Mouse (Mus musculus) hindbrain, embryonic 11.5 days (tissue): ENCODE measurements around the gene Rnf141. TPM values are rescaled to one million over a fixed set of nuclear protein-coding genes. Genes with fewer than 3 reads are reported as not detected.

Experiments
- ATAC-seq: fragments of 200-750 bp; cut with Nextera tagmentation; 2 replicates; pipeline ENCODE4 v1.8.0; 2017; ENCODE audit warnings: mild to moderate bottlenecking, moderate TSS enrichment, moderate library complexity; ENCODE audit not compliant: low FRiP score
- DNase-seq: peaks from one replicate; pipeline ENCODE4 v3.0.0-alpha.2; 2015; ENCODE audit warnings: low spot score
- H3K27ac ChIP-seq: fragments of 300-500 bp; sonication (generic); 2 replicates; pipeline ENCODE4 v1.5.1; 2014; ENCODE audit warnings: mild to moderate bottlenecking, low read depth, low read length
- H3K27me3 ChIP-seq: fragments of 300-500 bp; sonication (generic); 2 replicates; pipeline ENCODE4 v1.6.1; 2014; ENCODE audit warnings: mild to moderate bottlenecking, low read length, moderate library complexity, mixed read lengths; ENCODE audit not compliant: control insufficient read depth, insufficient read depth
- H3K36me3 ChIP-seq: fragments of 300-500 bp; sonication (generic); 2 replicates; pipeline ENCODE4 v1.6.1; 2014; ENCODE audit warnings: mild to moderate bottlenecking, low read length, moderate library complexity, mixed read lengths; ENCODE audit not compliant: control insufficient read depth, insufficient read depth
- H3K4me1 ChIP-seq: fragments of 300-500 bp; sonication (generic); replicated peaks from 2 replicates; pipeline ENCODE4 v1.6.1; 2014; ENCODE audit warnings: low read length, mixed read lengths; ENCODE audit not compliant: control insufficient read depth, insufficient read depth
- H3K4me2 ChIP-seq: fragments of 300-500 bp; sonication (generic); replicated peaks from 2 replicates; pipeline ENCODE4 v1.6.1; 2014; ENCODE audit warnings: mild to moderate bottlenecking, low read depth, low read length
- H3K4me3 ChIP-seq: fragments of 300-500 bp; sonication (generic); 2 replicates; pipeline ENCODE4 v1.5.1; 2014; ENCODE audit warnings: low read depth, low read length
- H3K9ac ChIP-seq: fragments of 300-500 bp; sonication (generic); 2 replicates; pipeline ENCODE4 v1.6.1; 2014; ENCODE audit warnings: low read depth, low read length
- H3K9me3 ChIP-seq: fragments of 300-500 bp; sonication (generic); 2 replicates; pipeline ENCODE4 v1.6.1; 2016; ENCODE audit warnings: low read length; ENCODE audit not compliant: control insufficient read depth
- WGBS: fragments of 180-500 bp; shearing (Covaris S2); extraction: QIAGEN DNeasy Blood & Tissue Kit; methylation state at CpG from one replicate; pipeline ENCODE4 v1.1.7; 2014; 5-methylcytosine and 5-hydroxymethylcytosine counted together
- polyA plus RNA-seq: library from polyadenylated mRNA; unstranded; fragments of >200 nt; fragmentation: Nextera tagmentation; extraction: Ambion mirVana; gene quantifications from 2 replicates; pipeline ENCODE4 v1.2.1, GENCODE M21; 2014

Rnf141 gene
- polyA plus RNA-seq, 1 experiment from 2014 or later: 28.2 TPM

DNA sequence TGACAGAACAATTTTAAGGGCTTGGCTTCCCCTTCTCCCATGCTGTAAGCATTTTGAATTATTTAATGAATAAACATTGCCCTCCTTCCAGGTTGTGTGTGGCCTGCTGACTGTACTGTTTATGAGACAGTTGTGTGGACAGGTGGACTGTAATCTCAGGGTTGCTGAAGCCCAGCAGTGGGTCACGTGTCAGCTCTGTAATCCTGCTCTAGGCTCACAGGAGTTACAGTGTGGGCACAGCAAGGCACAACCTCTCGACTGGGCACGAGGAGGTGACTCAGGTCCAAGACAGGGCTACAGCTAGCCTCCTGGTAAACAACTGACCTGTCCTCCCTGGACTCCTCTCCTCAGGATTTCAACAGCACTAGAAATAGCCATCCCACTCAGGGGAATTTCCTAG lies 71.9 kb downstream of the Rnf141 start:
- H3K36me3 ChIP-seq: no peaks in the 10 kb centered on the region
- no peak overlapping the region for H3K27ac ChIP-seq
- H3K4me3 ChIP-seq: no peak overlapping the region
- DNase-seq: no peak
- no peak overlapping the region for H3K4me2 ChIP-seq
- WGBS: 84% methylated on average over 3 of the region's 3 CpGs
- peaks cover 13% of the 10 kb centered on the region for H3K27me3 ChIP-seq
- no peak overlapping the region for H3K9ac ChIP-seq
- no peak for ATAC-seq
- no peaks in the 10 kb centered on the region; the same call in 1 of the 2 replicates for H3K4me1 ChIP-seq
- no peaks in the 10 kb centered on the region for H3K9me3 ChIP-seq

DNA sequence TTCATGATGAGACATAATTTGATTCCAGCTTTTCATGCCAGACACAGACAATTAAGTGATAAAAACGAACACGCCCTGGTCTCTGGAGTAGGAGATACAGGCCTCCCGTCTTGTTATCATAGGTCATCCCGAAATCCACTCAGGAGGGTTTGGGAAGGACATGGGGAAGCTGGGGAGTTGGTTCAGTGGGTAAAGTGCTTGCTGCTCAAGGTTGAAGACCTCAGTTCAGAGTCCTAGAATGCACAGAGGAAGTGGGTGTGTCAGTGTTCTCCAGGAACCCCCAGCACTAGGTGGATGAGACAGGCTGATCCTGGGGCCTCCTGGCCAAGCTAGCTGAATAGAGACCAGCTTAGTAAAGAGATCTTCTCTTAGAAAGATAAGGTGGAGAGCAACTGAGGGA lies 73.3 kb downstream of the Rnf141 start:
- Histone ChIP-seq H3K27me3 (peaks cover 13% of the 10 kb centered on the region), H3K9ac (no peak overlapping the region), H3K4me1 (no peaks in the 10 kb centered on the region; the same call in 1 of the 2 replicates), H3K36me3 (no peaks in the 10 kb centered on the region), H3K4me3 (no peak overlapping the region), H3K9me3 (no peaks in the 10 kb centered on the region), H3K4me2 (no peak overlapping the region), H3K27ac (no peak overlapping the region)
- ATAC-seq (no peak), DNase-seq (no peak)
- 91% methylated on average over 4 of the region's 4 CpGs for WGBS

GRCm38 (mm10) chr7:110769094-110769493 lies 75.2 kb downstream of the Rnf141 start:
- peak overlapping the region; percentile 97 for H3K4me2 ChIP-seq
- H3K27ac ChIP-seq: no peak overlapping the region
- ATAC-seq: no peak; the same call in 1 of the 2 replicates
- H3K27me3 ChIP-seq: peaks cover 13% of the 10 kb centered on the region
- H3K9me3 ChIP-seq: no peaks in the 10 kb centered on the region
- no peak for DNase-seq
- H3K4me1 ChIP-seq: no peaks in the 10 kb centered on the region; the same call in 1 of the 2 replicates
- H3K9ac ChIP-seq: peak overlapping the region; percentile 62; the same call in 1 of the 2 replicates
- WGBS: 38% methylated on average over 4 of the region's 4 CpGs
- no peaks in the 10 kb centered on the region for H3K36me3 ChIP-seq
- peak overlapping the region; percentile 54 for H3K4me3 ChIP-seq

DNA sequence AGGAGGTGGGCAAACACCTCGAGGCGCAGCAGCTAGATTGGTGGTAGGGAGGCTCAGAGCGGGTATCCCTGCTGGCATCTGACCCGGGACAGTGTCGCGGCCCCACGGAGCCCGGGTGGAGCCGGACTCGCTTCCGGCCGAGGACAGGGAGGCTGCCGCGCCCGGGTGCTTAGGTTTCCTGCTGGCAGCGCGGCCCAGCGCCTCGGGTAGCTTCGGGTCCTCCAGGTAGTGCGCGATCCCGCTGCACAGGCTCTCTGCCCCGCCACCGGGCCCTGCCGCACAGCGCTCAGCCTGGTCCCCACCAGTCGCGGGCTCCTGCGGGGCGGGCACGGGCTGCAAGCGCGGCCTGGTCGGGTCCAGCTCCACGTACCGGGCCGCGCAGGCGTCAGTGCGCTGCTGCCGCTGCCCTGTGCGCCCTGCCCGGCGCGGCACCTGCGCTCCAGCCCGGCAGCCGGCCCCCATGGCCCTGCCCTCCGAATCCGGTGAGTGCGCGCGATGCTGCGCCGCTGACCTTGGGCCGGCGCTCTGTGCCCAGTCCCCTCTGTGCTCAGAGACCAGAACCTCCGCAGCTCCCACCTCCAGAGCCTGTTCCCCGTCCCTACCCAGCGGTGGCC lies 75.7 kb downstream of the Rnf141 start:
- Histone ChIP-seq H3K27me3 (peaks cover 13% of the 10 kb centered on the region), H3K36me3 (no peaks in the 10 kb centered on the region), H3K27ac (no peak overlapping the region), H3K4me2 (peak overlapping the region; percentile 97), H3K9ac (peak overlapping the region; percentile 62), H3K9me3 (no peaks in the 10 kb centered on the region), H3K4me1 (no peaks in the 10 kb centered on the region; the same call in 1 of the 2 replicates), H3K4me3 (peak overlapping the region; percentile 54)
- WGBS: under 1% methylated on average over 50 of the region's 61 CpGs
- ATAC-seq: peak; percentile 68
- DNase-seq: peak; percentile 54

DNA sequence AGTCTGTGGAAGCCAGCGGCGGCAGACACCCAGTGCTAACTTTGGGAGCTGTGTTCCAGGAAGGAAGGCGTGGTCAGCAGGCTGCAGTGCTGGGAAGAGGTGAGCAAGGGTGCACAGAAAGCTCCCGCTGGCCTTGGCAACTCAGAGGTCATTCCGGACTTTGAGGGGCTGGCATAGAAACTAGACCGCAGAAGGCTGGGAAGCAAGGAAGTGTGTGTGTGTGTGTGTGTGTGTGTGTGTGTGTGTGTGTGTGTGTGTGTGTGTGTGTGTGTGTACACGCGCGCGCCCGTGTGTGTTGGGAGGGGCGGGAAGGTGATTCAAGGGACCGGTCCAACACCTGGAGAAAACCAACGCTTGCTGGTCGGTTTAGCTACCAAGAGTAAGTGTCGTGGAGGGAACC lies 76.3 kb downstream of the Rnf141 start, which contains the start of gene Ampd3:
Ampd3 (plus strand) TSS at position 206 of the 400 bp plus-strand sequence.
- DNase-seq: no peak
- Histone ChIP-seq H3K9me3 (no peaks in the 10 kb centered on the region), H3K27me3 (peaks cover 13% of the 10 kb centered on the region), H3K4me2 (peak within 1 kb of the TSS; percentile 97), H3K9ac (peak within 1 kb of the TSS; percentile 62), H3K4me3 (peak within 1 kb of the TSS; percentile 54), H3K27ac (no peak within 1 kb of the TSS), H3K4me1 (no peaks in the 10 kb centered on the region; the same call in 1 of the 2 replicates), H3K36me3 (no peaks in the 10 kb centered on the region)
- ATAC-seq: no peak
- 16% methylated on average over 13 of the region's 16 CpGs for WGBS

DNA sequence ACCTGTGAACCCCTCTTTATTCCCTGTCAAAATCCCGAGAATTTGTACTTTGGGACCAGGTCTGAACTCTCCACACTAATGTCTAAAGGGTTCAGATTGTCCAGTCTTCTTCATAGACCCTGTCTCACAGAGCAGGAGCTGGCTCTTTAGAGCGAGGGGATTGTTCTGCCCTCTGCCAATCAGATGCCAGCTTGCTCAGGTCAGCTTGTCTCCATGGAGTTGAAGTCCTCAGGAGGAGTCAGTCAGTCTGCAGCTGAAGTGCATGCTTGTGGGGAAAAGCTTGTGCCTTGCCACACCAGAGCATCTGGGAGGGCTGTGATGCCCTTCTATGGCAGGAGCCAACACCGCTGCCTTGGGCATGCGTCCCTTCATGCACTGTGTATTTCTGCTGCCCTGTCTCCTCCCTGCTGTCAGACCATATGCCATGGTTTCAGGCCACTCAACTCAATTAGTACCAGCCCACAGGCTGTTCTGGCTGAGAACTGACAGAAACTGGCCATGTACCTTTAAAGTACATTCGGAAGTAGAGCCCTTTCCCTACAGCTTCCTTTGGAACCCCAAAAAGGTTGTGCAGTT lies 81.6 kb downstream of the Rnf141 start:
- WGBS: 76% methylated on average over 5 of the region's 5 CpGs
- no peaks in the 10 kb centered on the region for H3K4me1 ChIP-seq
- peaks cover 1% of the 10 kb centered on the region; the same call in 1 of the 2 replicates for H3K27me3 ChIP-seq
- no peak overlapping the region for H3K27ac ChIP-seq
- DNase-seq (no peak), ATAC-seq (no peak)
- no peaks in the 10 kb centered on the region for H3K9me3 ChIP-seq
- H3K4me2 ChIP-seq: no peak overlapping the region
- no peak overlapping the region for H3K9ac ChIP-seq
- H3K36me3 ChIP-seq: no peaks in the 10 kb centered on the region
- H3K4me3 ChIP-seq: no peak overlapping the region

- no peak overlapping the region for H3K4me2 ChIP-seq
- no peak overlapping the region for H3K27ac ChIP-seq
- DNase-seq (no peak), ATAC-seq (no peak)
- no peak overlapping the region for H3K4me3 ChIP-seq
- H3K36me3 ChIP-seq: no peaks in the 10 kb centered on the region
- no peaks in the 10 kb centered on the region for H3K27me3 ChIP-seq
- H3K9ac ChIP-seq: no peak overlapping the region
- H3K9me3 ChIP-seq: no peaks in the 10 kb centered on the region
- H3K4me1 ChIP-seq: no peaks in the 10 kb centered on the region
- WGBS: 62% methylated on average over 2 of the region's 2 CpGs
Observed at GRCm38 (mm10) chr7:110756440-110756839, 87.8 kb downstream of the Rnf141 start.

DNA sequence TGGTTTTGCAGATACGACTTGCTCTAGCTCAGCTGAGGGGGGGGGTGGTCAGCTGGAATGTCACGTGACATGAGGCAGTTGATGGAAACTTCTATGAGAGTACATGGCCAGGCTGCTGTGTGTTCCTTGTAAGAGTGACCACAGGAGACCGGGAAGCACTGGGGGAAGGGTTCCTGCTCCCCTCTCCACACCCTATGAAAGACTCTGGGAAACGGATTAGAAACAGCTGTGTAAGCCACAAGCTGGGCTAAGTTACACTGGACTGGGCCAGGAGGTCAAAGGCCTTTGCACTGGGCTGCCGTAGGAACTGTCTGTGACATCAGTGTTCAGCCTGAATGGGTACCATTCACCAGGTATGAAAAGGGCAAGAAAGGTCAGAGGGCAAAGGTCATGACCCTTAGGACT lies 90.3 kb downstream of the Rnf141 start:
- no peak overlapping the region for H3K9ac ChIP-seq
- 24% methylated on average over 5 of the region's 5 CpGs for WGBS
- H3K4me2 ChIP-seq: no peak overlapping the region
- H3K36me3 ChIP-seq: no peaks in the 10 kb centered on the region
- ATAC-seq (no peak), DNase-seq (peak; percentile 48)
- H3K4me1 ChIP-seq: no peaks in the 10 kb centered on the region
- H3K9me3 ChIP-seq: no peaks in the 10 kb centered on the region
- no peak overlapping the region for H3K4me3 ChIP-seq
- H3K27me3 ChIP-seq: no peaks in the 10 kb centered on the region
- no peak overlapping the region for H3K27ac ChIP-seq

DNA sequence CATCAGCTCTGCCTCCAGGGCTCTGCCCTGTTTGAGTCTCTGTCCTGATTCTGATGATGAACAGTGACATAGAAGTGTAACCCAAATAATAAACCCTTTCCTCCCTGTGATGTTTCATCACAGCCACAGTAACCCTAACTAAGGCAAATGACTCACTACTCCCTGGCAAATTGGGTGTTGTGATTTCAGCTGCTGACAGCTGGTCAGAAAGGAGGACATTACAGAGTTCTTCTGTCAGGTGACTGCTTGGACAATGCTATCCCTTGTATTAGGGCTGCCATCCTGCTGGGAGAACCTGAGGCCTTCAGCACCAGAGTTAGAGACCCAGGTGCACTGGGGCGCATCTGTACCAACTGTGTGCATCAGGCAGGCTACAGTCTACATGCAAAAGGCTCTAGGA lies 90.9 kb downstream of the Rnf141 start:
- H3K4me2 ChIP-seq: no peak overlapping the region

More for the DNA sequence above, 90.9 kb downstream of the Rnf141 start:
- no peaks in the 10 kb centered on the region for H3K4me1 ChIP-seq
- no peak for DNase-seq
- WGBS: 60% methylated on average over 1 of the region's 1 CpGs
- no peaks in the 10 kb centered on the region for H3K9me3 ChIP-seq
- no peak for ATAC-seq
- no peaks in the 10 kb centered on the region for H3K36me3 ChIP-seq
- no peak overlapping the region for H3K9ac ChIP-seq
- no peak overlapping the region for H3K27ac ChIP-seq
- no peaks in the 10 kb centered on the region for H3K27me3 ChIP-seq
- no peak overlapping the region for H3K4me3 ChIP-seq
